Mouse (Mus musculus) bone marrow, adult 2 months (tissue): ENCODE results near the gene Fgf15. TPM values are rescaled to one million over a fixed set of nuclear protein-coding genes. Genes with fewer than 3 reads are reported as not detected.
"Not testable (repeated sequence)": the region's sequence is repeated elsewhere in the genome, so short reads cannot be mapped to it uniquely, and the experiment has no call there.

ENCODE experiments used
- H3K27ac ChIP-seq: fragments of 200-500 bp; 2 replicates; pipeline ENCODE4 v1.5.1; 2012; ENCODE audit warnings: low read depth, mild to moderate bottlenecking, control low read depth, inconsistent platforms, low read length; ENCODE audit not compliant: control insufficient read depth, poor library complexity, insufficient read depth
- H3K4me1 ChIP-seq: fragments of 200-500 bp; 2 replicates; pipeline ENCODE4 v1.6.1; 2011; ENCODE audit warnings: low read length; ENCODE audit not compliant: control insufficient read depth, insufficient read depth
- H3K4me3 ChIP-seq: fragments of 200-500 bp; replicated peaks from 2 replicates; pipeline ENCODE3; 2011; ENCODE audit warnings: mild to moderate bottlenecking, low read depth, low read length, control low read depth; ENCODE audit not compliant: control insufficient read depth
- CTCF ChIP-seq: fragments of 200-500 bp; IDR thresholded peaks from 2 replicates; pipeline ENCODE4 v1.5.1; 2011; ENCODE audit warnings: low read length, control low read depth; ENCODE audit not compliant: control insufficient read depth, insufficient read depth
- POLR2A ChIP-seq: fragments of 200-500 bp; IDR thresholded peaks from 2 replicates; pipeline ENCODE4 v1.6.1; 2011; ENCODE audit warnings: low read depth, mild to moderate bottlenecking, control low read depth, low read length, borderline replicate concordance; ENCODE audit not compliant: control insufficient read depth
- WGBS: fragments of 180-500 bp; shearing (Covaris S2); methylation state at CpG from one replicate; pipeline ENCODE4 v1.1.7; 2018; 5-methylcytosine and 5-hydroxymethylcytosine counted together
- polyA plus RNA-seq: library from polyadenylated mRNA; stranded (reverse); fragments of >200 nt; gene quantifications from 2 replicates; pipeline ENCODE4 v1.2.4, GENCODE M21; 2011; ENCODE audit warnings: low replicate concordance; ENCODE audit not compliant: missing spikeins, insufficient read depth, insufficient read length

The Fgf15 gene
- polyA plus RNA-seq, 1 experiment: not detected

DNA sequence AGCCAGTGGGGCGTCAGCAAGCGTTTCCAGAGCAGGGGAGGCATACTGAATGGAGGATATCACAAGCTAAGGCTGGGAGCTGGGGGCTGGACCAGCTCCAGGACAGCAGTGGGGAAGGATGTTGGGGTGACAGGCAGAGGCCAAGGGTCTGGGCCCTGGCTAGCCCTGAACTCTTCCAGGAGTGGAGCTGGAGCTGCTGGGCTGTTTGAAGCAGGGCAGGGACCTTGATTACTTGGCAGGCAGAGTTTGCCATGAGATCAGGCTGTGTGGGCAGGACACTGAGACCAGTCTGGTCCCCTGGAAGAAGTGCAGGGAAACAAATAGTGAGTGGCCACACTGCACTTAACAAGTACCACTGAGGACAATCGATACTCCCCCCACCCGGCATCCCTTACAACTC, 22.1 kb upstream of the Fgf15 start:
- TF ChIP-seq POLR2A: no peak
- TF ChIP-seq CTCF: no peak
- 74% methylated on average over 4 of the region's 4 CpGs for WGBS
- no peak overlapping the region for H3K4me3 ChIP-seq
- no peaks in the 10 kb centered on the region for H3K4me1 ChIP-seq
- H3K27ac ChIP-seq: no peak overlapping the region

- TF ChIP-seq POLR2A: no peak
- no peak for TF ChIP-seq CTCF
- no peaks in the 10 kb centered on the region for H3K4me1 ChIP-seq
- H3K4me3 ChIP-seq: no peak overlapping the region
- no peak overlapping the region; the same call in 1 of the 2 replicates for H3K27ac ChIP-seq
- 88% methylated on average over 1 of the region's 1 CpGs for WGBS
These were observed 17.9 kb upstream of the Fgf15 start for GRCm38 (mm10) chr7:144878401-144878800.

GRCm38 (mm10) chr7:144883106-144883505, 13.2 kb upstream of the Fgf15 start:
- TF ChIP-seq CTCF: no peak
- no peak for TF ChIP-seq POLR2A
- H3K4me3 ChIP-seq: no peak overlapping the region
- H3K27ac ChIP-seq: no peak overlapping the region
- H3K4me1 ChIP-seq: no peaks in the 10 kb centered on the region
- WGBS: 49% methylated on average over 2 of the region's 2 CpGs

DNA sequence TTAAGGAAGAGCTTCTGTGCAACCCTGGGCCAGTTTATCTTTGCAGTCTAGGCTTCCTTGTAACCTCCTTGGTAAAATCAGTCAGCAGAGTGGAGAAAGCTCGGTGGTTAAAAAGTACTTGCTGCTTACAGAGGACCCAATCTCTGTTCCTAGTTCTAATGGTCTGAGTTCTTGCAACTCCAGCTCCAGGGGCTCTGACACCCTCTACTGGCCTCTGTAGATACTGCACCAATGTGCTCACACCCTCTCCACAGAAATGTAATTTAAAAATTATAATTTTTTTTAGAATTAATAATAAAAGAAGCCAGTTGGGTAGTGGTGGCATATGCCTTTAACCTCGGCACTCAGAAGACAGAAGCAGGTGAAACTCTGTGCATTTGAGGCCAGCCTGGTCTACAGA, 8.7 kb upstream of the Fgf15 start:
- no peak overlapping the region for H3K4me3 ChIP-seq
- 74% methylated on average over 2 of the region's 2 CpGs for WGBS
- H3K4me1 ChIP-seq: no peaks in the 10 kb centered on the region
- no peak overlapping the region for H3K27ac ChIP-seq
- TF ChIP-seq POLR2A (no peak), CTCF (no peak)

DNA sequence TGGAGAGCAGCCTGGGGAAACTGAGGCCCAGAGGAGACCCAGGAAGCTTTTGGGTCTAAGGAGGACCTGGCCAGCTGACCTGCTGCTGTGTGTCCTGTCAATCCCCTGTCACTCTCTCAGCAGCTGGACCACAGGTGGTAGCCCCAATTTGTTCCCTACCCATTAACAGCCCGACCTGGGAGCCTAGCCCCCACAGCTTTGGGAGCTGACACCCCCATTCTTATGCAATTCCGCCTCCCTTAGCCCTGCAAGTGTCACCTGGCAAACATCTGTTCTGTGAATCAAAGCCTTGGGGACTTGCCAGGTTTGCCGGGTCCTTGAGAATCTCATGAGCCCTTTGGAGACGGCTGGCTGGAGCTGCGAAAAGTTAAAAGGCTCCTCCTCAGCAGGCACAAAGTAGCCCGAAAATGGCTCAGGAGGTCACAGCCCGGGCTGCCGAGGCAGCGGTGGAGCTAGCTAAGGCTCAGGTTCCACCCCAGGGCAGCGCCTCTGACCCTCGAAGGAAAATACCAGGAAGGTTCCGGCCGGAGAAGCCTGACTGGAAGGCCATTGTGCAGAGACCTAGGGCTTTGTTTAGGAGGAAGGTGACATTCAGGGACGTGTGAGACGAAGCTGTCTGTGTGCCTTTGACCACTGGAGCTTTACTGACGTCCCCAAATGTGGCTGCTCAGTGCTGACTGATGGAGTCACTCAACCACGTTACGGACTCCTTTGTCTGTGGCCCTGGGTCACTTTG, 7.6 kb upstream of the Fgf15 start:
- Histone ChIP-seq H3K27ac (no peak overlapping the region), H3K4me3 (no peak overlapping the region), H3K4me1 (no peaks in the 10 kb centered on the region)
- WGBS: 22% methylated on average over 18 of the region's 18 CpGs
- TF ChIP-seq CTCF: no peak
- no peak for TF ChIP-seq POLR2A

DNA sequence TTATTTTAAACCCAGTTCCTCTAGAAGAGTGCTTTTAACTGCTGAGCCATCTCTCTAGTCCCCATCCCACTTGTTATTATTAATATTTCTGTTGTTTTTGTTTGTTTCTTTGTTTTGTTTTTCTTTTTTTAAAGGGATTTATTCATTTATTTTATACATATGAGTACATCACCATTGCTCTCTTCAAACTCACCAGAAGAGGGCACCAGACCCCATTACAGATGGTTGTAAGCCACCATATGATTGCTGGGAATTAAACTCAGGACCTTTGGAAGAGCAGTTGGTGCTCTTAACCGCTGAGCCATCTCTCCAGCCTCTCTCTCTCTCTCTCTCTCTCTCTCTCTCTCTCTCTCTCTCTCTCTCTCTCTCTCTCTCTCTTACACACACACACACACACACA, 5.7 kb upstream of the Fgf15 start:
- not testable (repeated sequence) for H3K27ac ChIP-seq, H3K4me1 ChIP-seq, H3K4me3 ChIP-seq
- WGBS: 84% methylated on average over 1 of the region's 1 CpGs

GRCm38 (mm10) chr7:144891863-144892262, 4.5 kb upstream of the Fgf15 start:
- H3K4me1 ChIP-seq: peaks cover 1% of the 10 kb centered on the region
- TF ChIP-seq CTCF (no peak), POLR2A (no peak)
- no peak overlapping the region for H3K4me3 ChIP-seq
- H3K27ac ChIP-seq: no peak overlapping the region
- WGBS: 78% methylated on average over 2 of the region's 2 CpGs

GRCm38 (mm10) chr7:144892322-144892721, 4.0 kb upstream of the Fgf15 start:
- Histone ChIP-seq H3K4me1 (peaks cover 1% of the 10 kb centered on the region), H3K4me3 (no peak overlapping the region)
- 60% methylated on average over 6 of the region's 6 CpGs for WGBS

GRCm38 (mm10) chr7:144894191-144894590, 2.1 kb upstream of the Fgf15 start:
- TF ChIP-seq POLR2A (no peak), CTCF (no peak)
- no peak overlapping the region for H3K4me3 ChIP-seq
- WGBS: 8% methylated on average over 5 of the region's 5 CpGs

More at GRCm38 (mm10) chr7:144892322-144892721, 4.0 kb upstream of the Fgf15 start:
- no peak for TF ChIP-seq CTCF
- TF ChIP-seq POLR2A: no peak
- no peak overlapping the region for H3K27ac ChIP-seq

More at GRCm38 (mm10) chr7:144894191-144894590, 2.1 kb upstream of the Fgf15 start:
- Histone ChIP-seq H3K4me1 (peaks cover 1% of the 10 kb centered on the region), H3K27ac (no peak overlapping the region)
